Comparison of ENCODE assay signal across 10 mouse cellular contexts in the genomic region with DNA sequence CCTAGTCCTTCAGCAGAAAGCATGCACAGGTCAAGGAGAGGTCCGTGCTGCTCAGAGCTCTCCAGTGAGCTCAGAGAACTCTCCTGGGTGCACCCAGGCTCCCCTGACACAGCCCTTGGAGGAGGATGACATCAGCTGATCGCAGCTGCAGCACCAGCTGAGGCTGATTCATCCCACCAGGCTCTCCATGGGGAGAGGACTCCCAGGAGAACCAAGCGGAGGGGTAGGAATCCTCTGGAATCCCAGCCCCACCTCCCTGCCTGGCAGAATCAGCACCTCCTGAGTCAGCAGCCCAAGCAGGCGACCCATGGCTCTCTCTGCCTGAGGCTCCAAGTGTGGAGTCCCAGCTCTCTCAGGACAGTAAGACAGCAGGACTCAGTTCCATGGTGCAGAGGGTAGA. TPM values are rescaled to one million over a fixed set of nuclear protein-coding genes. Genes with fewer than 3 reads are reported as not detected.
DNase-seq lines count a peak whose midpoint lies in the region; ATAC-seq lines count a peak whose summit lies in the region.
"Had no signal": no experiment of that assay in that cellular context is flagged by ENCODE, and none has a peak within 500 bp of the region (broad histone marks: within the 10 kb centered on the region; RNA-seq: fewer than 3 reads in every experiment).

No protein-coding gene starts in this region.

- H3K4me3 ChIP-seq in embryonic facial prominence, embryonic 15.5 days (replicated peaks): no peak overlapping the region

- peak; percentile 73 for DNase-seq in layer of hippocampus, adult 11-12 months (ENCODE audit: low spot score)
- no peak for DNase-seq in layer of hippocampus, postnatal 25 days (ENCODE audit: extremely low spot score in 1 of 2, low spot score in 1 of 2)
- peak; percentile 18 for DNase-seq in adipocyte (ENCODE audit: low spot score)
- DNase-seq in left cerebral cortex, postnatal 14 days (ENCODE audit: low spot score in 2 of 2): peak; percentile 73 to 74
- no peak for DNase-seq in thymus, postnatal 10 days (ENCODE audit: low spot score in 2 of 2)
- no peak for DNase-seq in B cell, adult 2 months
- DNase-seq: thymus, postnatal 4 days had no signal

- H3K4me1 ChIP-seq in embryonic facial prominence, embryonic 15.5 days: peaks cover 6% of the 10 kb centered on the region; the same call in 1 of the 2 replicates

- H3K27ac ChIP-seq in embryonic facial prominence, embryonic 15.5 days (replicated peaks): no peak overlapping the region

- no peak overlapping the region for H3K9ac ChIP-seq in embryonic facial prominence, embryonic 15.5 days

- H3K36me3 ChIP-seq in embryonic facial prominence, embryonic 15.5 days: no peaks in the 10 kb centered on the region

- 0 out of 2 replicates have a peak, but pooled peaks have one; percentile 17 for ATAC-seq in embryonic facial prominence, embryonic 15.5 days (ENCODE audit: insufficient number of reproducible peaks, low FRiP score, low TSS enrichment, low read depth)
- no peak for ATAC-seq in erythroid progenitor cell, adult 5-6 weeks (replicated peaks; ENCODE audit: low FRiP score, poor library complexity, severe bottlenecking)

- H3K4me2 ChIP-seq in embryonic facial prominence, embryonic 15.5 days (replicated peaks): no peak overlapping the region

- 24% methylated on average over 4 of the region's 4 CpGs for WGBS in embryonic facial prominence, embryonic 15.5 days

- intact Hi-C loops in left cerebral cortex, postnatal 14 days (cut with DNase I): no loop called here

- no peaks in the 10 kb centered on the region for H3K9me3 ChIP-seq in embryonic facial prominence, embryonic 15.5 days (replicated peaks)

- no peaks in the 10 kb centered on the region for H3K27me3 ChIP-seq in embryonic facial prominence, embryonic 15.5 days

RNA-seq across cellular contexts. Expression of gene 5031439G07Rik, which starts 12.6 kb away (rescaled TPM):
- total RNA-seq in layer of hippocampus, postnatal 25 days (2021): 10 to 100 TPM; 80.6 to 99.0 TPM
- polyA plus RNA-seq in embryonic facial prominence, embryonic 15.5 days (2015; fragmentation: Nextera tagmentation; extraction: Ambion mirVana): 9.1 and 9.8 TPM in 2 replicates
- 100 to 1,000 TPM in 1 of 2 experiments, 10 to 100 TPM in 1; 96.1 to 106 TPM for total RNA-seq in left cerebral cortex, postnatal 14 days (2021)
- total RNA-seq in erythroid progenitor cell, adult 5-6 weeks (2015; ENCODE audit: low replicate concordance): 5.0 and 5.4 TPM in 2 replicates
- total RNA-seq in erythroid progenitor cell, adult 5-6 weeks (2017; ENCODE audit: low replicate concordance): 3.2 and 8.9 TPM in 2 replicates

RNA-seq across cellular contexts. Expression of gene Upk3a, which starts 41.2 kb away (rescaled TPM):
- not detected for total RNA-seq in layer of hippocampus, postnatal 25 days (2021)
- 6.2 and 18.2 TPM in 2 replicates for polyA plus RNA-seq in embryonic facial prominence, embryonic 15.5 days (2015; fragmentation: Nextera tagmentation; extraction: Ambion mirVana)
- total RNA-seq in left cerebral cortex, postnatal 14 days (2021): not detected
- not detected in 2 replicates for total RNA-seq in erythroid progenitor cell, adult 5-6 weeks (2015; ENCODE audit: low replicate concordance)
- total RNA-seq in erythroid progenitor cell, adult 5-6 weeks (2017; ENCODE audit: low replicate concordance): not detected in 2 replicates
- polyA plus RNA-seq: limb, embryonic 11.5 days had no signal

RNA-seq across cellular contexts. Expression of gene Nup50, which starts 52.5 kb away (rescaled TPM):
- total RNA-seq in layer of hippocampus, postnatal 25 days (2021): 10 to 100 TPM; 31.0 to 32.5 TPM
- polyA plus RNA-seq in embryonic facial prominence, embryonic 15.5 days (2015; fragmentation: Nextera tagmentation; extraction: Ambion mirVana): 30.6 and 32.1 TPM in 2 replicates
- 10 to 100 TPM; 31.2 to 31.7 TPM for total RNA-seq in left cerebral cortex, postnatal 14 days (2021)
- total RNA-seq in erythroid progenitor cell, adult 5-6 weeks (2015; ENCODE audit: low replicate concordance): 47.8 and 55.1 TPM in 2 replicates
- 71.5 and 99.2 TPM in 2 replicates for total RNA-seq in erythroid progenitor cell, adult 5-6 weeks (2017; ENCODE audit: low replicate concordance)

RNA-seq across cellular contexts. Expression of gene Fam118a, which starts 53.0 kb away (rescaled TPM):
- 10 to 100 TPM; 29.6 to 31.6 TPM for total RNA-seq in layer of hippocampus, postnatal 25 days (2021)
- polyA plus RNA-seq in embryonic facial prominence, embryonic 15.5 days (2015; fragmentation: Nextera tagmentation; extraction: Ambion mirVana): 24.9 and 31.7 TPM in 2 replicates
- total RNA-seq in left cerebral cortex, postnatal 14 days (2021): 10 to 100 TPM; 29.0 to 29.5 TPM
- 2.2 and 3.8 TPM in 2 replicates for total RNA-seq in erythroid progenitor cell, adult 5-6 weeks (2015; ENCODE audit: low replicate concordance)
- 1.8 and 22.4 TPM in 2 replicates for total RNA-seq in erythroid progenitor cell, adult 5-6 weeks (2017; ENCODE audit: low replicate concordance)

RNA-seq across cellular contexts. Expression of gene Gm29666, which starts 55.9 kb away (rescaled TPM):
- total RNA-seq in layer of hippocampus, postnatal 25 days (2021): 1 to 10 TPM in 1 of 2 experiments, under 1 TPM in 1; 0.89 to 1.6 TPM
- 0.72 and 0.75 TPM in 2 replicates for polyA plus RNA-seq in embryonic facial prominence, embryonic 15.5 days (2015; fragmentation: Nextera tagmentation; extraction: Ambion mirVana)
- total RNA-seq in left cerebral cortex, postnatal 14 days (2021): 1 to 10 TPM in 1 of 2 experiments, under 1 TPM in 1; 0.94 to 1.1 TPM
- 0.72 and 0.84 TPM in 2 replicates for total RNA-seq in erythroid progenitor cell, adult 5-6 weeks (2015; ENCODE audit: low replicate concordance)
- 0.90 and 1.1 TPM in 2 replicates for total RNA-seq in erythroid progenitor cell, adult 5-6 weeks (2017; ENCODE audit: low replicate concordance)

Comparison
In these comparisons a context has a peak if more than half of its experiments do, and no peak if none do; other contexts are left out.
1. DNase-seq: peak in layer of hippocampus, adult 11-12 months (single experiment), adipocyte (single experiment) and left cerebral cortex, postnatal 14 days (2 of 2); none in layer of hippocampus, postnatal 25 days (0 of 2), thymus, postnatal 10 days (0 of 2) and B cell, adult 2 months (0 of 2).
2. RNA of gene 5031439G07Rik, which starts 12.6 kb away (total RNA-seq): 96.1 to 106 TPM in left cerebral cortex, postnatal 14 days and 80.6 to 99.0 TPM in layer of hippocampus, postnatal 25 days; 3.2 to 8.9 TPM in erythroid progenitor cell, adult 5-6 weeks; every median in the first group is over 4 times any median in the second.